In the genomic region with DNA sequence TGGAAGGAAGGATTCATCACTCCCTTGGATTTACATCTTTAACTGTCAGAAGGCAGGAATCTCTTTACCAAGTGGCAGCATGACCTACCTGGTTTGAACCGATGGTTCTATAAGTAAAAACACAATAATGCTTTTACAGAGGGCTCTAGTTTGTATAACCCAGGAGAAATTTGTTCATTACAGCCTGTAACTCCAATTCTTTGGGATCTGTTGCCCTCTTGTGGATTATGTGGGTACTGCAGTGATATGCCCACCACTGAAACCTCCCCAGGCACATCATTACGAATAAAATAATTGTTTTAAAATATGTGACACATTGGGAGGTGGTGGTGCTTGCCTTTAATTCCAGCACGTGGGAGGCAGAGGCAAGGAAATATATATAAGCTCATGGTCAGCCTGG, we compare ENCODE assay signal across 8 mouse cellular contexts.
DNase-seq lines count a peak whose midpoint lies in the region; TF ChIP-seq lines count a peak whose summit lies in the region.
"Had no signal": no experiment of that assay in that cellular context is flagged by ENCODE, and none has a peak within 500 bp of the region (broad histone marks: within the 10 kb centered on the region; RNA-seq: fewer than 3 reads in every experiment).

No protein-coding gene starts in this region.

- no peak overlapping the region for H3K27ac ChIP-seq in CH12.LX (ENCODE audit: insufficient read depth, low read depth)
- H3K27ac ChIP-seq: heart, embryonic 13.5 days had no signal

- in situ Hi-C loops in CH12.LX (cut with MboI; ENCODE audit: low pct_ligation_motif_present, low pct_unique_long_range_greater_than_20kb, low sequenced_read_pairs) = loop anchor here (5.0 to 25.0 kb wide), 4 partner anchors 153 to 903 kb away; a partner anchor contains a TSS

- TF ChIP-seq EP300 in CH12.LX (IDR thresholded peaks at IDR 0.05; ENCODE audit: low read length) = no peak

- dilution Hi-C loops in CH12.LX (cut with MboI; ENCODE audit: extremely low pct_ligation_motif_present, extremely low pct_unique_long_range_greater_than_20kb, low sequenced_read_pairs) = no loop called here

- H3K79me2 ChIP-seq in CH12.LX (replicated peaks; ENCODE audit: control insufficient read depth, extremely low read depth, insufficient read depth, poor library complexity, severe bottlenecking) = no peaks in the 10 kb centered on the region

- TF ChIP-seq POLR2A in CH12.LX (IDR thresholded peaks at IDR 0.05; ENCODE audit: low read depth, low read length) = no peak

- H3K4me1 ChIP-seq in CH12.LX (ENCODE audit: control insufficient read depth in 1 of 2, insufficient read depth in 2 of 2) = no peaks in the 10 kb centered on the region
- H3K4me1 ChIP-seq: heart, embryonic 13.5 days had no signal

- peak; percentile 69 to 73 for DNase-seq in B cell, adult 2 months
- peak; percentile 73 for DNase-seq in CH12.LX (ENCODE audit: extremely low read depth)
- peak; percentile 36 to 61 for DNase-seq in cerebellum, adult 18-20 months
- DNase-seq in forelimb bud, embryonic 11.5 days (ENCODE audit: low read depth, low spot score) = peak; percentile 58
- peak; percentile 24 to 66 for DNase-seq in layer of hippocampus, adult 8-10 months (ENCODE audit: low spot score in 2 of 2)
- DNase-seq in lung, postnatal 25 days (ENCODE audit: low spot score) = peak; percentile 18
- DNase-seq in right cerebral cortex, postnatal 36 days (ENCODE audit: low spot score in 2 of 2) = peak; percentile 13 to 16

- no peak overlapping the region for H3K9ac ChIP-seq in CH12.LX (ENCODE audit: insufficient read depth, low read depth)
- H3K9ac ChIP-seq: heart, embryonic 13.5 days had no signal

- no peaks in the 10 kb centered on the region for H3K27me3 ChIP-seq in CH12.LX (replicated peaks)
- H3K27me3 ChIP-seq: heart, embryonic 13.5 days had no signal

- H3K4me3 ChIP-seq in CH12.LX (replicated peaks in 1 of 3; ENCODE audit: low read depth in 2 of 3, low read length in 2 of 3, poor library complexity in 1 of 3) = no peak overlapping the region
- H3K4me3 ChIP-seq: heart, embryonic 13.5 days had no signal

- H3K36me3 ChIP-seq in CH12.LX (replicated peaks in 1 of 2; ENCODE audit: control insufficient read depth in 1 of 2, insufficient read depth in 1 of 2, low read length in 1 of 2) = no peaks in the 10 kb centered on the region
- H3K36me3 ChIP-seq: heart, embryonic 13.5 days had no signal

- TF ChIP-seq CTCF in CH12.LX (conservative IDR thresholded peaks at IDR 0.05 in 1 of 2, IDR thresholded peaks at IDR 0.05 in 1 of 2; ENCODE audit: low read depth in 2 of 2, low read length in 2 of 2) = peak; percentile 92 to 97

- H3K4me2 ChIP-seq in CH12.LX (ENCODE audit: insufficient read depth, low read depth, poor library complexity, severe bottlenecking) = peak overlapping the region; percentile 4; the same call in 1 of the 2 replicates
- H3K4me2 ChIP-seq: heart, embryonic 13.5 days had no signal

- TF ChIP-seq RAD21 in CH12.LX (IDR thresholded peaks at IDR 0.05; ENCODE audit: low read depth, low read length) = peak; percentile 92

- H3K9me3 ChIP-seq in CH12.LX (replicated peaks; ENCODE audit: low read length) = no peaks in the 10 kb centered on the region
- H3K9me3 ChIP-seq: heart, embryonic 13.5 days had no signal

TF ChIP-seq in CH12.LX, 34 proteins besides CTCF, POLR2A, EP300 and RAD21:
- TF ChIP-seq SMC3 (IDR thresholded peaks at IDR 0.05; ENCODE audit: low read depth, low read length) (peak; percentile 83), ETS1 (conservative IDR thresholded peaks at IDR 0.05; ENCODE audit: low read depth, low read length) (no peak), PAX5 (IDR thresholded peaks at IDR 0.05; ENCODE audit: low read length) (no peak), CHD2 (IDR thresholded peaks at IDR 0.05; ENCODE audit: low read length) (no peak), MYC (IDR thresholded peaks at IDR 0.05; ENCODE audit: low read depth, low read length) (no peak), ZC3H11A (IDR thresholded peaks at IDR 0.05; ENCODE audit: low read depth, low read length) (peak; percentile 34; the same call in 1 of the 2 replicates), E2F4 (IDR thresholded peaks at IDR 0.05; ENCODE audit: insufficient replicate concordance, low read depth, low read length) (no peak), BHLHE40 (IDR thresholded peaks at IDR 0.05; ENCODE audit: low read depth, low read length) (no peak), HCFC1 (IDR thresholded peaks at IDR 0.05; ENCODE audit: low read depth, low read length) (no peak), ZMIZ1 (IDR thresholded peaks at IDR 0.05; ENCODE audit: low read depth, low read length) (no peak)

Comparison
In these comparisons a context has a peak if more than half of its experiments do, and no peak if none do; other contexts are left out.
1. DNase-seq: peak in every context shown above with its lines; median percentile 73 in CH12.LX; 71 in B cell, adult 2 months; 58 in forelimb bud, embryonic 11.5 days; 48 in cerebellum, adult 18-20 months; 45 in layer of hippocampus, adult 8-10 months; 18 in lung, postnatal 25 days; 14 in right cerebral cortex, postnatal 36 days.